ENCODE assay signal across 18 mouse cellular contexts in the genomic region with DNA sequence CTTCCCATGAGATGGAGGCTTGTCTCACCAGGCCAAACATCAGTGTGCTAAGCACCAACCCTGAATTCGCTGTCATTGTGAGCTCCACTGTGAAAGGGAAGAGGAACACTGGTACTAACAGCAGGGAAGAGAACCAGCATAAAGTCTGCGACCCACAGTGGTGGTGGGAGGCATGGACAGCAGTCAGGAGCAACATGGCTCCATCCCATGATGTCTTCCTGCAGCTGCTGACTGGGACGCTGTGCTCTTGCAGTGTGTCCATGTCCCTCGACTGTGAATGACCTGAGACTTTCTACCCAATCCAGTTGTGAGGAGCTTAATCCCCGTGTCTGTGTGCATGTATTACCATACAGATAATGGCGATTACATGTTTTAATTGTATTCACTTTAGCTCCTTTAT.
DNase-seq lines count a peak whose midpoint lies in the region; ATAC-seq and TF ChIP-seq lines count a peak whose summit lies in the region.
"Had no signal": no experiment of that assay in that cellular context is flagged by ENCODE, and none has a peak within 500 bp of the region (broad histone marks: within the 10 kb centered on the region; RNA-seq: fewer than 3 reads in every experiment).

No protein-coding gene starts in this region.

- no peaks in the 10 kb centered on the region for H3K9me3 ChIP-seq in kidney, postnatal 0 days (replicated peaks; ENCODE audit: low read length)
- no peaks in the 10 kb centered on the region for H3K9me3 ChIP-seq in kidney, embryonic 16.5 days (ENCODE audit: low read length)
- H3K9me3 ChIP-seq in neural tube, embryonic 11.5 days (ENCODE audit: control insufficient read depth, low read length), result no peaks in the 10 kb centered on the region
- H3K9me3 ChIP-seq in hindbrain, postnatal 0 days (ENCODE audit: low read length), result no peaks in the 10 kb centered on the region
- H3K9me3 ChIP-seq: embryonic facial prominence, embryonic 13.5 days had no signal

- ATAC-seq in kidney, postnatal 0 days (replicated peaks; ENCODE audit: low FRiP score, low read depth), result no peak
- ATAC-seq in kidney, embryonic 16.5 days (ENCODE audit: low FRiP score, low TSS enrichment), result no peak
- peak; percentile 69 for ATAC-seq in neural tube, embryonic 11.5 days (ENCODE audit: insufficient read depth, low FRiP score, low TSS enrichment)
- ATAC-seq in hindbrain, postnatal 0 days, result no peak
- ATAC-seq: activated CD4-positive, CD25-positive, alpha-beta regulatory T cell, adult 4 months; Patski had no signal

- no peak for DNase-seq in kidney, postnatal 0 days (ENCODE audit: low spot score)
- DNase-seq in neural tube, embryonic 11.5 days (ENCODE audit: low spot score), result no peak
- no peak for DNase-seq in neural tube, embryonic 10.5 days (ENCODE audit: extremely low spot score, low spot score)
- DNase-seq in hindbrain, postnatal 0 days (ENCODE audit: low spot score), result peak; percentile 5
- DNase-seq in ovary, adult 18-20 months (ENCODE audit: low spot score), result no peak
- no peak for DNase-seq in lung, postnatal 10 days
- DNase-seq in thymus, postnatal 36 days, result no peak
- DNase-seq: adrenal gland, postnatal 36 days; cerebellum, adult 8-10 months; heart, adult 11 months; kidney, adult 8-10 months; lung, adult 18-20 months; lung, postnatal 4 days; right cerebral cortex, postnatal 25 days had no signal

- peak; percentile 9; the same call in 1 of the 2 replicates for TF ChIP-seq CTCF in kidney, postnatal 0 days (IDR thresholded peaks at IDR 0.05; ENCODE audit: low read depth)
- peak; percentile 43 for TF ChIP-seq CTCF in hindbrain, postnatal 0 days (IDR thresholded peaks at IDR 0.05; ENCODE audit: low read depth)

- no peaks in the 10 kb centered on the region for H3K27me3 ChIP-seq in kidney, postnatal 0 days (ENCODE audit: insufficient read depth, low read length)
- no peaks in the 10 kb centered on the region for H3K27me3 ChIP-seq in kidney, embryonic 16.5 days (ENCODE audit: insufficient read depth, low read length)
- H3K27me3 ChIP-seq in neural tube, embryonic 11.5 days (ENCODE audit: control insufficient read depth, insufficient read depth, low read length), result no peaks in the 10 kb centered on the region
- no peaks in the 10 kb centered on the region for H3K27me3 ChIP-seq in hindbrain, postnatal 0 days (ENCODE audit: insufficient read depth, low read length)
- H3K27me3 ChIP-seq: embryonic facial prominence, embryonic 13.5 days; Patski had no signal

- H3K4me2 ChIP-seq in kidney, postnatal 0 days (ENCODE audit: low read length), result no peak overlapping the region
- H3K4me2 ChIP-seq in kidney, embryonic 16.5 days (replicated peaks; ENCODE audit: low read depth, low read length), result no peak overlapping the region
- no peak overlapping the region for H3K4me2 ChIP-seq in neural tube, embryonic 11.5 days (ENCODE audit: low read depth)
- H3K4me2 ChIP-seq in hindbrain, postnatal 0 days (ENCODE audit: low read depth, low read length), result no peak overlapping the region
- H3K4me2 ChIP-seq: embryonic facial prominence, embryonic 13.5 days had no signal

- H3K4me3 ChIP-seq in kidney, postnatal 0 days (replicated peaks; ENCODE audit: low read depth, low read length), result no peak overlapping the region
- H3K4me3 ChIP-seq in kidney, embryonic 16.5 days (ENCODE audit: low read length), result no peak overlapping the region
- no peak overlapping the region for H3K4me3 ChIP-seq in neural tube, embryonic 11.5 days (ENCODE audit: low read depth, low read length)
- no peak overlapping the region for H3K4me3 ChIP-seq in hindbrain, postnatal 0 days (ENCODE audit: low read length)
- H3K4me3 ChIP-seq: embryonic facial prominence, embryonic 13.5 days had no signal

- H3K4me1 ChIP-seq in kidney, postnatal 0 days (replicated peaks; ENCODE audit: insufficient read depth, low read length), result no peaks in the 10 kb centered on the region
- H3K4me1 ChIP-seq in kidney, embryonic 16.5 days (ENCODE audit: insufficient read depth, low read length), result 0 out of 2 replicates have a peak, but pooled peaks cover 7% of the 10 kb centered on the region
- H3K4me1 ChIP-seq in neural tube, embryonic 11.5 days (ENCODE audit: control insufficient read depth, insufficient read depth, low read length), result peaks cover 6% of the 10 kb centered on the region
- peaks cover 1% of the 10 kb centered on the region; the same call in 1 of the 2 replicates for H3K4me1 ChIP-seq in hindbrain, postnatal 0 days (ENCODE audit: insufficient read depth, low read length)

- 81% methylated on average over 6 of the region's 6 CpGs for WGBS in kidney, postnatal 0 days
- 70% methylated on average over 6 of the region's 6 CpGs for WGBS in kidney, embryonic 16.5 days
- WGBS in neural tube, embryonic 11.5 days, result 56% methylated on average over 6 of the region's 6 CpGs
- 49% methylated on average over 6 of the region's 6 CpGs for WGBS in hindbrain, postnatal 0 days

- no peak overlapping the region for H3K27ac ChIP-seq in kidney, postnatal 0 days
- H3K27ac ChIP-seq in kidney, embryonic 16.5 days (ENCODE audit: low read length), result no peak overlapping the region
- 0 out of 2 replicates have a peak overlapping the region, but pooled peaks have one; percentile 34 for H3K27ac ChIP-seq in neural tube, embryonic 11.5 days (ENCODE audit: low read depth, low read length)
- no peak overlapping the region for H3K27ac ChIP-seq in hindbrain, postnatal 0 days
- H3K27ac ChIP-seq: embryonic facial prominence, embryonic 13.5 days had no signal

- no peak overlapping the region for H3K9ac ChIP-seq in kidney, postnatal 0 days (ENCODE audit: low read depth, low read length)
- no peak overlapping the region for H3K9ac ChIP-seq in kidney, embryonic 16.5 days (replicated peaks; ENCODE audit: low read length)
- no peak overlapping the region for H3K9ac ChIP-seq in neural tube, embryonic 11.5 days (ENCODE audit: low read length)
- H3K9ac ChIP-seq in hindbrain, postnatal 0 days (replicated peaks; ENCODE audit: low read length), result no peak overlapping the region
- H3K9ac ChIP-seq: embryonic facial prominence, embryonic 13.5 days had no signal

- no peaks in the 10 kb centered on the region for H3K36me3 ChIP-seq in kidney, postnatal 0 days (ENCODE audit: insufficient read depth, low read length)
- no peaks in the 10 kb centered on the region for H3K36me3 ChIP-seq in kidney, embryonic 16.5 days (ENCODE audit: insufficient read depth, low read length)
- H3K36me3 ChIP-seq in neural tube, embryonic 11.5 days (ENCODE audit: control insufficient read depth, insufficient read depth, low read length), result no peaks in the 10 kb centered on the region
- H3K36me3 ChIP-seq in hindbrain, postnatal 0 days (ENCODE audit: insufficient read depth, low read length), result no peaks in the 10 kb centered on the region
